8 mouse cellular contexts compared by ENCODE assay signal in the genomic region with DNA sequence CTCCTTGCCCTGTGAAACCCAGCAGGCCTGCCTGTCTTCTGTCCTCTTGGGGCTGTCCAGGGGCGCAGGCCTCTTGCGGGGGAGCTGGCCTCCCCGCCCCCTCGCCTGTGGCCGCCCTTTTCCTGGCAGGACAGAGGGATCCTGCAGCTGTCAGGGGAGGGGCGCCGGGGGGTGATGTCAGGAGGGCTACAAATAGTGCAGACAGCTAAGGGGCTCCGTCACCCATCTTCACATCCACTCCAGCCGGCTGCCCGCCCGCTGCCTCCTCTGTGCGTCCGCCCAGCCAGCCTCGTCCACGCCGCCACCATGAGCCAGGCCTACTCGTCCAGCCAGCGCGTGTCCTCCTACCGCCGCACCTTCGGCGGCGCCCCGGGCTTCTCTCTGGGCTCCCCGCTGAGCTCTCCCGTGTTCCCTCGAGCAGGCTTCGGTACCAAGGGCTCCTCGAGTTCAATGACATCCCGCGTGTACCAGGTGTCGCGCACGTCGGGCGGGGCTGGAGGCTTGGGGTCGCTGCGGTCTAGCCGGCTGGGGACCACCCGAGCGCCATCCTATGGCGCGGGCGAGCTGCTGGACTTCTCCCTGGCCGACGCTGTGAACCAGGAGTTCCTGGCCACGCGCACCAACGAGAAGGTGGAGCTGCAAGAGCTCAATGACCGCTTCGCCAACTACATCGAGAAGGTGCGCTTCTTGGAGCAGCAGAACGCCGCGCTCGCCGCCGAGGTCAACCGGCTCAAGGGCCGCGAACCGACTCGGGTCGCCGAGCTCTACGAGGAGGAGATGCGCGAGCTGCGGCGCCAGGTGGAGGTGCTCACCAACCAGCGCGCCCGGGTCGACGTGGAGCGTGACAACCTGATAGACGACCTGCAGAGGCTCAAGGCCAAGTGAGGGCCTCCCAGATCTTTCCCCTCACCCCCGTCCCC. TPM values are rescaled to one million over a fixed set of nuclear protein-coding genes. Genes with fewer than 3 reads are reported as not detected.
DNase-seq lines count a peak whose midpoint lies in the region; ATAC-seq lines count a peak whose summit lies in the region.

TSS of gene Des (plus strand) at position 218 of the 920 bp plus-strand sequence.

- H3K9me3 ChIP-seq in erythroblast, embryonic 14.5 days (ENCODE audit: control insufficient read depth, low read length) = no peaks in the 10 kb centered on the region
- no peaks in the 10 kb centered on the region for H3K9me3 ChIP-seq in embryonic facial prominence, embryonic 12.5 days
- H3K9me3 ChIP-seq in heart, embryonic 11.5 days (replicated peaks; ENCODE audit: control insufficient read depth, low read length) = no peaks in the 10 kb centered on the region

- H3K27ac ChIP-seq in embryonic facial prominence, embryonic 12.5 days = no peak within 1 kb of the TSS
- peak within 1 kb of the TSS; percentile 98 for H3K27ac ChIP-seq in heart, embryonic 11.5 days (ENCODE audit: low read depth, low read length)

- H3K27me3 ChIP-seq in erythroblast, embryonic 14.5 days (ENCODE audit: control insufficient read depth) = peaks cover 23% of the 10 kb centered on the region
- H3K27me3 ChIP-seq in embryonic facial prominence, embryonic 12.5 days = peaks cover 33% of the 10 kb centered on the region
- 0 out of 2 replicates have a peak, but pooled peaks cover 9% of the 10 kb centered on the region for H3K27me3 ChIP-seq in heart, embryonic 11.5 days (ENCODE audit: control insufficient read depth, insufficient read depth, low read length)

- peak within 1 kb of the TSS; percentile 37; the same call in 1 of the 2 replicates for H3K9ac ChIP-seq in embryonic facial prominence, embryonic 12.5 days
- H3K9ac ChIP-seq in heart, embryonic 11.5 days (ENCODE audit: low read depth, low read length) = peak within 1 kb of the TSS; percentile 89

- WGBS in embryonic facial prominence, embryonic 12.5 days = 4% methylated on average over 80 of the region's 80 CpGs
- WGBS in heart, embryonic 11.5 days (ENCODE audit: insufficient replicate concordance) = 1% methylated on average over 80 of the region's 80 CpGs

- no peaks in the 10 kb centered on the region for H3K4me1 ChIP-seq in erythroblast, embryonic 14.5 days (ENCODE audit: control insufficient read depth)
- H3K4me1 ChIP-seq in embryonic facial prominence, embryonic 12.5 days = peaks cover 8% of the 10 kb centered on the region; the same call in 1 of the 2 replicates
- H3K4me1 ChIP-seq in heart, embryonic 11.5 days (ENCODE audit: control insufficient read depth, insufficient read depth, low read length) = peaks cover 42% of the 10 kb centered on the region

- no peak for ATAC-seq in erythroblast, adult 5-6 weeks (replicated peaks; ENCODE audit: low FRiP score, poor library complexity, severe bottlenecking)
- peak; percentile 36; the same call in 1 of the 2 replicates for ATAC-seq in embryonic facial prominence, embryonic 12.5 days (ENCODE audit: insufficient number of reproducible peaks, insufficient read depth, low FRiP score, low TSS enrichment)
- ATAC-seq in heart, embryonic 11.5 days (replicated peaks; ENCODE audit: insufficient number of reproducible peaks, low FRiP score, low TSS enrichment) = peak; percentile 75

- H3K4me3 ChIP-seq in erythroblast, embryonic 14.5 days (replicated peaks) = peak within 1 kb of the TSS; percentile 10
- H3K4me3 ChIP-seq in embryonic facial prominence, embryonic 12.5 days = peak within 1 kb of the TSS; percentile 33
- H3K4me3 ChIP-seq in heart, embryonic 11.5 days (ENCODE audit: low read depth, low read length) = peak within 1 kb of the TSS; percentile 66

- peak; percentile 57 to 75 for DNase-seq in kidney, postnatal 25 days
- DNase-seq in lung, postnatal 4 days = peak; percentile 75 to 87
- DNase-seq in urinary bladder, postnatal 14 days (ENCODE audit: low spot score) = peak; percentile 69
- no peak for DNase-seq in left cerebral cortex, adult 9 months (ENCODE audit: low spot score in 2 of 2)

- no peaks in the 10 kb centered on the region for H3K36me3 ChIP-seq in erythroblast, embryonic 14.5 days (ENCODE audit: control insufficient read depth)
- no peaks in the 10 kb centered on the region for H3K36me3 ChIP-seq in embryonic facial prominence, embryonic 12.5 days
- peaks cover 3% of the 10 kb centered on the region; the same call in 1 of the 2 replicates for H3K36me3 ChIP-seq in heart, embryonic 11.5 days (ENCODE audit: control insufficient read depth, insufficient read depth, low read length)

- peak within 1 kb of the TSS; percentile 52 for H3K4me2 ChIP-seq in embryonic facial prominence, embryonic 12.5 days (replicated peaks)
- H3K4me2 ChIP-seq in heart, embryonic 11.5 days = peak within 1 kb of the TSS; percentile 77

RNA-seq across cellular contexts. Expression of gene Des, which starts in this region (rescaled TPM):
- 0.03 and 0.12 TPM in 2 replicates for polyA plus RNA-seq in erythroblast, embryonic 14.5 days (2012)
- total RNA-seq in erythroblast, adult 5-6 weeks (2015; ENCODE audit: low replicate concordance) = not detected in 2 replicates
- total RNA-seq in erythroblast, adult 5-6 weeks (2017; ENCODE audit: low replicate concordance) = not detected in 2 replicates
- 15.9 and 20.1 TPM in 2 replicates for polyA plus RNA-seq in embryonic facial prominence, embryonic 12.5 days (2016; fragmentation: Nextera tagmentation; extraction: Ambion mirVana)
- polyA plus RNA-seq in heart, embryonic 11.5 days (2014; fragmentation: Nextera tagmentation; extraction: Ambion mirVana) = 428 and 477 TPM in 2 replicates

Comparison
In these comparisons a context has a peak if more than half of its experiments do, and no peak if none do; other contexts are left out.
1. RNA of gene Des (polyA plus RNA-seq): 428 to 477 TPM in heart, embryonic 11.5 days and 15.9 to 20.1 TPM in embryonic facial prominence, embryonic 12.5 days; 0.03 to 0.12 TPM in erythroblast, embryonic 14.5 days; every median in the first group is over 10 times any median in the second.
2. RNA of gene Des (polyA plus RNA-seq): 428 to 477 TPM in heart, embryonic 11.5 days; 15.9 to 20.1 TPM in embryonic facial prominence, embryonic 12.5 days; every median in the first group is over 10 times any median in the second.
3. H3K4me3 ChIP-seq: peak in every context shown above with its lines; median percentile 66 in heart, embryonic 11.5 days; 33 in embryonic facial prominence, embryonic 12.5 days; 10 in erythroblast, embryonic 14.5 days.
4. DNase-seq: peak in kidney, postnatal 25 days (2 of 2), lung, postnatal 4 days (2 of 2) and urinary bladder, postnatal 14 days (single experiment); none in left cerebral cortex, adult 9 months (0 of 2).